Mouse (Mus musculus) heart, adult 8-10 months (tissue): ENCODE data around the gene Jpt1. TPM values are rescaled to one million over a fixed set of nuclear protein-coding genes. Genes with fewer than 3 reads are reported as not detected.
"Not testable (repeated sequence)": the region's sequence is repeated elsewhere in the genome, so short reads cannot be mapped to it uniquely, and the experiment has no call there.

Source experiments
- DNase-seq: peaks from one replicate; pipeline ENCODE4 v3.0.0; 2022; ENCODE audit warnings: low spot score
- total RNA-seq, 4 experiments: library from RNA; stranded (reverse); gene quantifications; 2 replicates each; pipeline ENCODE4 v1.2.4; 2022

Jpt1 gene
- total RNA-seq, 4 experiments from 2014 or later, result 114 to 126 (median 121) TPM

- DNase-seq, result peak; percentile 40
Observed at GRCm38 (mm10) chr11:115512407-115513183, 1.6 kb downstream of the Jpt1 start.

GRCm38 (mm10) chr11:115512004-115512403 lies 2.2 kb downstream of the Jpt1 start:
- no peak for DNase-seq

GRCm38 (mm10) chr11:115511121-115511520 lies 3.1 kb downstream of the Jpt1 start:
- no peak for DNase-seq

GRCm38 (mm10) chr11:115510507-115510888 lies 3.7 kb downstream of the Jpt1 start:
- no peak for DNase-seq

- DNase-seq, result no peak
Observed at GRCm38 (mm10) chr11:115509773-115510506, 4.2 kb downstream of the Jpt1 start.

GRCm38 (mm10) chr11:115508061-115508460 lies 6.1 kb downstream of the Jpt1 start:
- no peak for DNase-seq

GRCm38 (mm10) chr11:115506586-115506985 lies 7.6 kb downstream of the Jpt1 start:
- DNase-seq, result no peak

GRCm38 (mm10) chr11:115502636-115503035 lies 11.6 kb downstream of the Jpt1 start:
- no peak for DNase-seq

GRCm38 (mm10) chr11:115496559-115496958 lies 17.6 kb downstream of the Jpt1 start:
- DNase-seq, result not testable (repeated sequence)

- no peak for DNase-seq
Observed at GRCm38 (mm10) chr11:115492387-115492786, 21.8 kb downstream of the Jpt1 start.

- peak; percentile 71 for DNase-seq
Observed at GRCm38 (mm10) chr11:115491356-115492083, 22.7 kb downstream of the Jpt1 start, which contains the start of gene Nt5c. Nt5c (minus strand) TSS chr11:115491862.

- no peak for DNase-seq
Observed at GRCm38 (mm10) chr11:115490441-115491355, 23.5 kb downstream of the Jpt1 start.

- no peak for DNase-seq
Observed at GRCm38 (mm10) chr11:115488551-115489104, 25.6 kb downstream of the Jpt1 start.

GRCm38 (mm10) chr11:115485155-115485554 lies 29.0 kb downstream of the Jpt1 start:
- DNase-seq, result no peak

GRCm38 (mm10) chr11:115483726-115484125 lies 30.5 kb downstream of the Jpt1 start:
- peak; percentile 72 for DNase-seq

GRCm38 (mm10) chr11:115483278-115483677 lies 30.9 kb downstream of the Jpt1 start:
- DNase-seq, result no peak

GRCm38 (mm10) chr11:115481553-115482259 lies 32.5 kb downstream of the Jpt1 start:
- no peak for DNase-seq

GRCm38 (mm10) chr11:115478296-115478938 lies 35.8 kb downstream of the Jpt1 start:
- no peak for DNase-seq

GRCm38 (mm10) chr11:115477388-115477787 lies 36.8 kb downstream of the Jpt1 start:
- not testable (repeated sequence) for DNase-seq

- not testable (repeated sequence) for DNase-seq
Observed at GRCm38 (mm10) chr11:115476630-115477029, 37.6 kb downstream of the Jpt1 start.
